Mouse (Mus musculus) MEL (cell line): ENCODE measurements around the gene Slc5a1. TPM values are rescaled to one million over a fixed set of nuclear protein-coding genes. Genes with fewer than 3 reads are reported as not detected.

ENCODE experiments used
- DNase-seq: peaks from one replicate; pipeline ENCODE4 v3.0.0; 2011; ENCODE audit warnings: low read depth, low spot score
- H3K27ac ChIP-seq: 2 replicates; pipeline ENCODE4 v1.5.1; 2012; ENCODE audit warnings: low read depth, mild to moderate bottlenecking, control low read depth, low read length, moderate library complexity; ENCODE audit not compliant: control insufficient read depth
- H3K27me3 ChIP-seq, 2 experiments: fragments of 150-350 bp in 1 of 2; sonication (generic) in 1 of 2; 2 replicates each; pipeline ENCODE4 v1.6.1; 2012; ENCODE audit warnings: low read length in 2 of 2, mild to moderate bottlenecking in 2 of 2, improper control_type of control experiment in 1 of 2, moderate library complexity in 1 of 2; ENCODE audit not compliant: insufficient read depth in 2 of 2, control insufficient read depth in 1 of 2
- H3K36me3 ChIP-seq, 2 experiments: 2 replicates each; pipeline ENCODE4 v1.6.1; 2012 to 2014; ENCODE audit warnings: low read length in 2 of 2, improper control_type of control experiment in 1 of 2, inconsistent platforms in 1 of 2, mild to moderate bottlenecking in 1 of 2; ENCODE audit not compliant: insufficient read depth in 2 of 2, control insufficient read depth in 1 of 2
- H3K4me1 ChIP-seq, 2 experiments: fragments of 150-350 bp in 1 of 2; sonication (generic) in 1 of 2; 2 replicates each; pipeline ENCODE4 v1.6.1; 2012; ENCODE audit warnings: low read length in 2 of 2, improper control_type of control experiment in 1 of 2, mild to moderate bottlenecking in 1 of 2; ENCODE audit not compliant: insufficient read depth in 2 of 2, control insufficient read depth in 1 of 2
- H3K4me3 ChIP-seq, 2 experiments: fragments of 150-350 bp in 1 of 2; sonication (generic) in 1 of 2; 2 replicates each; pipeline ENCODE4 v1.5.1; 2012; ENCODE audit warnings: low read depth in 2 of 2, low read length in 2 of 2, mild to moderate bottlenecking in 2 of 2, moderate library complexity in 2 of 2, control low read depth in 1 of 2, improper control_type of control experiment in 1 of 2; ENCODE audit not compliant: control insufficient read depth in 1 of 2, insufficient read depth in 1 of 2
- H3K79me2 ChIP-seq: 2 replicates; pipeline ENCODE4 v1.6.1; 2012; ENCODE audit warnings: mild to moderate bottlenecking, low read length, moderate library complexity; ENCODE audit not compliant: control insufficient read depth, poor library complexity, insufficient read depth
- H3K9ac ChIP-seq: 2 replicates; pipeline ENCODE4 v1.6.1; 2012; ENCODE audit warnings: low read depth, mild to moderate bottlenecking, control low read depth, low read length, moderate library complexity; ENCODE audit not compliant: control insufficient read depth, poor library complexity, severe bottlenecking
- H3K9me3 ChIP-seq: fragments of 150-350 bp; sonication (generic); replicated peaks from 2 replicates; pipeline ENCODE4 v1.6.1; 2012; ENCODE audit warnings: mild to moderate bottlenecking, low read length, improper control_type of control experiment, moderate library complexity; ENCODE audit not compliant: insufficient read depth
- E2F4 ChIP-seq: IDR thresholded peaks from 2 replicates; pipeline ENCODE4 v1.6.1; 2011; ENCODE audit warnings: low read depth, low read length, improper control_type of control experiment, borderline replicate concordance
- ELF1 ChIP-seq: IDR thresholded peaks from 2 replicates; pipeline ENCODE4 v1.6.1; 2014; ENCODE audit warnings: low read depth, mild to moderate bottlenecking, inconsistent platforms, low read length, improper control_type of control experiment, moderate library complexity
- EP300 ChIP-seq, 2 experiments: IDR thresholded peaks; 2 replicates each; pipeline ENCODE4 v1.6.1; 2011; ENCODE audit warnings: improper control_type of control experiment in 2 of 2, low read length in 2 of 2, low read depth in 1 of 2, mild to moderate bottlenecking in 1 of 2
- ETS1 ChIP-seq: IDR thresholded peaks from 2 replicates; pipeline ENCODE4 v1.6.1; 2012; ENCODE audit warnings: low read depth, mild to moderate bottlenecking, inconsistent platforms, low read length, improper control_type of control experiment, moderate library complexity
- GABPA ChIP-seq: IDR thresholded peaks from 2 replicates; pipeline ENCODE4 v1.6.1; 2012; ENCODE audit warnings: low read depth, mild to moderate bottlenecking, inconsistent platforms, low read length, improper control_type of control experiment, moderate library complexity
- GATA1 ChIP-seq: IDR thresholded peaks from 2 replicates; pipeline ENCODE4 v1.6.1; 2011; ENCODE audit warnings: low read depth, low read length, improper control_type of control experiment
- JUND ChIP-seq: IDR thresholded peaks from 2 replicates; pipeline ENCODE4 v1.6.1; 2011; ENCODE audit warnings: low read depth, mild to moderate bottlenecking, improper control_type of control experiment, low read length
- KAT2A ChIP-seq: conservative IDR thresholded peaks from 2 replicates; pipeline ENCODE4 v1.6.1; 2012; ENCODE audit warnings: low read depth, low read length, improper control_type of control experiment, inconsistent platforms
- MAFK ChIP-seq: IDR thresholded peaks from 2 replicates; pipeline ENCODE4 v1.6.1; 2011; ENCODE audit warnings: low read depth, mild to moderate bottlenecking, low read length, improper control_type of control experiment, borderline replicate concordance
- MEF2A ChIP-seq: IDR thresholded peaks from 2 replicates; pipeline ENCODE4 v1.6.1; 2014; ENCODE audit warnings: low read depth, mild to moderate bottlenecking, inconsistent platforms, low read length, improper control_type of control experiment; ENCODE audit not compliant: poor library complexity, insufficient replicate concordance, severe bottlenecking; ENCODE audit errors: extremely low read depth
- MXI1 ChIP-seq: IDR thresholded peaks from 2 replicates; pipeline ENCODE4 v1.6.1; 2011; ENCODE audit warnings: mild to moderate bottlenecking, low read depth, low read length, improper control_type of control experiment
- MYB ChIP-seq: IDR thresholded peaks from 2 replicates; pipeline ENCODE4 v1.6.1; 2011; ENCODE audit warnings: mild to moderate bottlenecking, low read depth, low read length, improper control_type of control experiment
- NELFE ChIP-seq: IDR thresholded peaks from 2 replicates; pipeline ENCODE4 v1.6.1; 2011; ENCODE audit warnings: low read depth, low read length, improper control_type of control experiment
- NRF1 ChIP-seq: IDR thresholded peaks from 2 replicates; pipeline ENCODE4 v1.6.1; 2014; ENCODE audit warnings: low read depth, mild to moderate bottlenecking, inconsistent platforms, low read length, improper control_type of control experiment, moderate library complexity; ENCODE audit not compliant: poor library complexity, insufficient read depth, severe bottlenecking
- POLR2A ChIP-seq, 2 experiments: IDR thresholded peaks; 2 replicates each; pipeline ENCODE4 v1.6.1; 2011 to 2012; ENCODE audit warnings: low read length in 2 of 2, mild to moderate bottlenecking in 2 of 2, control low read depth in 1 of 2, improper control_type of control experiment in 1 of 2, low read depth in 1 of 2, moderate library complexity in 1 of 2; ENCODE audit not compliant: control insufficient read depth in 1 of 2, insufficient read depth in 1 of 2, poor library complexity in 1 of 2
- POLR2AphosphoS2 ChIP-seq: IDR thresholded peaks from 2 replicates; pipeline ENCODE4 v1.6.1; 2011; ENCODE audit warnings: low read length, improper control_type of control experiment
- POLR2AphosphoS5 ChIP-seq: IDR thresholded peaks from 2 replicates; pipeline ENCODE4 v1.6.1; 2012; ENCODE audit warnings: low read depth, borderline replicate concordance, mild to moderate bottlenecking, inconsistent platforms, low read length, moderate library complexity, mixed read lengths
- RAD21 ChIP-seq: IDR thresholded peaks from 2 replicates; pipeline ENCODE4 v1.6.1; 2011; ENCODE audit warnings: mild to moderate bottlenecking, low read depth, low read length, improper control_type of control experiment
- RCOR1 ChIP-seq: IDR thresholded peaks from 2 replicates; pipeline ENCODE4 v1.6.1; 2012; ENCODE audit warnings: low read depth, mild to moderate bottlenecking, inconsistent platforms, low read length, improper control_type of control experiment
- SIN3A ChIP-seq: IDR thresholded peaks from 2 replicates; pipeline ENCODE4 v1.6.1; 2012; ENCODE audit warnings: low read length, improper control_type of control experiment, inconsistent platforms
- SMC3 ChIP-seq: IDR thresholded peaks from 2 replicates; pipeline ENCODE4 v1.6.1; 2011; ENCODE audit warnings: low read depth, low read length, improper control_type of control experiment
- TAL1 ChIP-seq: IDR thresholded peaks from 2 replicates; pipeline ENCODE4 v1.6.1; 2012; ENCODE audit warnings: mild to moderate bottlenecking, inconsistent platforms, low read length, moderate library complexity, mixed read lengths
- TCF12 ChIP-seq: IDR thresholded peaks from 2 replicates; pipeline ENCODE4 v1.6.1; 2014; ENCODE audit warnings: low read depth, mild to moderate bottlenecking, inconsistent platforms, low read length, improper control_type of control experiment, moderate library complexity
- UBTF ChIP-seq: IDR thresholded peaks from 2 replicates; pipeline ENCODE4 v1.6.1; 2012; ENCODE audit warnings: low read depth, mild to moderate bottlenecking, inconsistent platforms, low read length, improper control_type of control experiment, moderate library complexity, borderline replicate concordance; ENCODE audit not compliant: insufficient read depth
- USF1 ChIP-seq: IDR thresholded peaks from 2 replicates; pipeline ENCODE4 v1.6.1; 2014; ENCODE audit warnings: low read depth, mild to moderate bottlenecking, inconsistent platforms, low read length, improper control_type of control experiment, moderate library complexity
- ZC3H11A ChIP-seq: IDR thresholded peaks from 2 replicates; pipeline ENCODE4 v1.6.1; 2012; ENCODE audit warnings: low read depth, mild to moderate bottlenecking, inconsistent platforms, low read length, improper control_type of control experiment
- ZNF384 ChIP-seq: IDR thresholded peaks from 2 replicates; pipeline ENCODE4 v1.6.1; 2012; ENCODE audit warnings: low read depth, mild to moderate bottlenecking, inconsistent platforms, low read length, improper control_type of control experiment
- polyA plus RNA-seq, 2 experiments: library from polyadenylated mRNA; stranded (reverse) in 1 of 2; unstranded in 1 of 2; fragments of >175 nt in 1 of 2; fragments of >200 nt in 1 of 2; gene quantifications; 2 replicates each; pipeline versions ENCODE4 v1.2.1 to v1.2.4; 2012; ENCODE audit warnings: low replicate concordance in 2 of 2, low read depth in 1 of 2; ENCODE audit not compliant: insufficient read length in 2 of 2, insufficient read depth in 1 of 2, missing spikeins in 1 of 2
- total RNA-seq: library from RNA; depleted of rRNA; stranded (reverse); fragments of 300-350 nt; gene quantifications from 2 replicates; pipeline ENCODE4 v1.2.3, GENCODE M21; 2012

The Slc5a1 gene
- total and polyA plus RNA-seq, 3 experiments = not detected

GRCm38 (mm10) chr5:33107778-33108405, 3.9 kb downstream of the Slc5a1 start:
- no peak for TF ChIP-seq NRF1
- TF ChIP-seq MXI1 = no peak
- no peak for TF ChIP-seq ETS1
- TF ChIP-seq KAT2A = no peak
- no peak for TF ChIP-seq GATA1
- no peak for TF ChIP-seq TAL1
- no peak for TF ChIP-seq NELFE
- TF ChIP-seq MEF2A = no peak
- TF ChIP-seq RCOR1 = no peak
- no peak for TF ChIP-seq POLR2A (IDR thresholded peaks at IDR 0.05; ENCODE audit: control insufficient read depth in 1 of 2, insufficient read depth in 1 of 2, low read depth in 1 of 2, low read length in 2 of 2, poor library complexity in 1 of 2)
- no peak for TF ChIP-seq POLR2AphosphoS2
- TF ChIP-seq MAFK = no peak
- no peak for TF ChIP-seq TCF12
- no peak for TF ChIP-seq E2F4
- TF ChIP-seq USF1 = no peak
- TF ChIP-seq GABPA = no peak
- TF ChIP-seq POLR2AphosphoS5 = no peak
- no peak for TF ChIP-seq JUND
- TF ChIP-seq, all 39 proteins: peak for 0
- H3K9me3 ChIP-seq = no peaks in the 10 kb centered on the region
- no peaks in the 10 kb centered on the region for H3K36me3 ChIP-seq
- DNase-seq = no peak
- no peak overlapping the region for H3K9ac ChIP-seq
- H3K27ac ChIP-seq = no peak overlapping the region
- H3K4me1 ChIP-seq = no peaks in the 10 kb centered on the region
- H3K4me3 ChIP-seq = no peak overlapping the region
- no peaks in the 10 kb centered on the region for H3K79me2 ChIP-seq
- H3K27me3 ChIP-seq = peaks cover 16 to 22% of the 10 kb centered on the region in 2 experiments

DNA sequence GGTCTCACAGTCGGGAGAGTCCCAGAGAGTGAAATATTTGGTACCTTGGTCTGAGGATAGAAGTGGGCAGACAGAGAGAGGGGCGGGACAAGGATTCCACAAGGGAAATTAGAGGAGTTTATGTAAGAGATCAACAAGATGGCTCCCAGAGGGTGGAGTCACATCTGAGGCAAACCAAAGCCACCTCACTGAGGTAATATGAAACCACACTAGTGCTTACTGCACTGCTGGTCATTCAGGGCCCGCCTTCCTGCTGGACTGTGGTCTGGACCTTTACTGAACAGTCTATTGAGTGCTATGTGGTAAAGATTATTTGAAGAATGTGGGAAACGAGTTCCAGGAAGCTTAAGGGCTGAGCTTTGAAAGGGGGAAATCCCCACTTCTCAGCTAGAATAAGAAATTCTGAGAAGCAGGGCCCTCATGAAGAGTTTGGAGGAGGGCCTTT, 17.9 kb downstream of the Slc5a1 start:
- H3K4me3 ChIP-seq = no peak overlapping the region
- no peak overlapping the region for H3K27ac ChIP-seq
- TF ChIP-seq GABPA (no peak), ZNF384 (no peak), MXI1 (no peak), USF1 (no peak), UBTF (no peak), EP300 (IDR thresholded peaks at IDR 0.05; ENCODE audit: low read depth in 1 of 2, low read length in 2 of 2) (no peak), TAL1 (no peak), MYB (no peak), ELF1 (no peak), RAD21 (no peak), SMC3 (no peak), NRF1 (no peak), MAFK (no peak), E2F4 (no peak), ZC3H11A (no peak), SIN3A (no peak)
- H3K9me3 ChIP-seq = no peaks in the 10 kb centered on the region
- peaks cover 34 to 37% of the 10 kb centered on the region in 2 experiments for H3K27me3 ChIP-seq
- H3K36me3 ChIP-seq = no peaks in the 10 kb centered on the region
- H3K9ac ChIP-seq = no peak overlapping the region
- no peaks in the 10 kb centered on the region for H3K79me2 ChIP-seq
- no peak for DNase-seq
- no peaks in the 10 kb centered on the region for H3K4me1 ChIP-seq
